Mouse (Mus musculus) limb, embryonic 14.5 days (tissue): ENCODE measurements around the gene Tiprl. TPM values are rescaled to one million over a fixed set of nuclear protein-coding genes. Genes with fewer than 3 reads are reported as not detected.

ENCODE experiments used
- ATAC-seq: fragments of 200-750 bp; cut with Nextera tagmentation; 2 replicates; pipeline ENCODE4 v1.8.0; 2017; ENCODE audit warnings: low read depth, moderate number of reproducible peaks, moderate TSS enrichment; ENCODE audit not compliant: low FRiP score
- DNase-seq: peaks from one replicate; pipeline ENCODE4 v3.0.0-alpha.2; 2015; ENCODE audit warnings: low spot score
- H3K27ac ChIP-seq: fragments of 300-500 bp; sonication (generic); replicated peaks from 2 replicates; pipeline ENCODE4 v1.5.1; 2014; ENCODE audit warnings: low read depth, mild to moderate bottlenecking, low read length, moderate library complexity, mixed read lengths
- H3K27me3 ChIP-seq: fragments of 300-500 bp; sonication (generic); 2 replicates; pipeline ENCODE4 v1.6.1; 2014; ENCODE audit warnings: low read length, mixed read lengths; ENCODE audit not compliant: control insufficient read depth, insufficient read depth
- H3K36me3 ChIP-seq: fragments of 300-500 bp; sonication (generic); 2 replicates; pipeline ENCODE4 v1.6.1; 2014; ENCODE audit warnings: mild to moderate bottlenecking, low read length, moderate library complexity, mixed read lengths; ENCODE audit not compliant: control insufficient read depth, insufficient read depth
- H3K4me1 ChIP-seq: fragments of 300-500 bp; sonication (generic); 2 replicates; pipeline ENCODE4 v1.6.1; 2014; ENCODE audit warnings: antibody characterized with exemption, low read length, mixed read lengths; ENCODE audit not compliant: control insufficient read depth, insufficient read depth
- H3K4me2 ChIP-seq: fragments of 300-500 bp; sonication (generic); replicated peaks from 2 replicates; pipeline ENCODE4 v1.6.1; 2014; ENCODE audit warnings: low read depth, mild to moderate bottlenecking, low read length, moderate library complexity; ENCODE audit not compliant: severe bottlenecking
- H3K4me3 ChIP-seq: fragments of 300-500 bp; sonication (generic); replicated peaks from 2 replicates; pipeline ENCODE4 v1.5.1; 2014; ENCODE audit warnings: low read length
- H3K9ac ChIP-seq: fragments of 300-500 bp; sonication (generic); 2 replicates; pipeline ENCODE4 v1.6.1; 2014; ENCODE audit warnings: mild to moderate bottlenecking, low read depth, low read length, moderate library complexity; ENCODE audit not compliant: severe bottlenecking
- H3K9me3 ChIP-seq: fragments of 300-500 bp; sonication (generic); 2 replicates; pipeline ENCODE4 v1.6.1; 2016; ENCODE audit warnings: low read length; ENCODE audit not compliant: control insufficient read depth
- POLR2A ChIP-seq: fragments of 200-500 bp; IDR thresholded peaks from 2 replicates; pipeline ENCODE4 v1.8.0; 2012; ENCODE audit warnings: inconsistent platforms, mild to moderate bottlenecking, moderate library complexity, borderline replicate concordance; ENCODE audit not compliant: insufficient read depth, insufficient read length; ENCODE audit errors: extremely low read depth
- WGBS: fragments of 180-500 bp; shearing (Covaris S2); extraction: QIAGEN DNeasy Blood & Tissue Kit; methylation state at CpG from one replicate; pipeline ENCODE4 v1.1.7; 2014; 5-methylcytosine and 5-hydroxymethylcytosine counted together
- polyA plus RNA-seq, 2 experiments: library from polyadenylated mRNA; depleted of rRNA in 1 of 2; stranded (reverse) in 1 of 2; unstranded in 1 of 2; fragments of >200 nt; fragmentation: Nextera tagmentation in 1 of 2; extraction: Ambion mirVana in 1 of 2; gene quantifications; 2 replicates each; pipeline versions ENCODE4 v1.2.1 to v1.2.3; 2012 to 2014

Gene Tiprl
- polyA plus RNA-seq, 2 experiments, result 52.4 to 84.9 TPM

- no peak for ATAC-seq
- H3K36me3 ChIP-seq, result no peaks in the 10 kb centered on the region
- no peaks in the 10 kb centered on the region for H3K27me3 ChIP-seq
- H3K4me1 ChIP-seq, result peaks cover 13% of the 10 kb centered on the region
- H3K9me3 ChIP-seq, result no peaks in the 10 kb centered on the region
- WGBS, result 72% methylated on average over 3 of the region's 3 CpGs
- TF ChIP-seq POLR2A, result no peak
- no peak overlapping the region for H3K4me3 ChIP-seq
- H3K4me2 ChIP-seq, result no peak overlapping the region
- DNase-seq, result no peak
- no peak overlapping the region for H3K27ac ChIP-seq
- no peak overlapping the region for H3K9ac ChIP-seq
Measured at GRCm38 (mm10) chr1:165197875-165198274, 38.9 kb downstream of the Tiprl start.

- no peak overlapping the region for H3K9ac ChIP-seq
- ATAC-seq (no peak), DNase-seq (no peak)
- no peaks in the 10 kb centered on the region for H3K36me3 ChIP-seq
- H3K4me1 ChIP-seq, result peaks cover 15% of the 10 kb centered on the region
- H3K9me3 ChIP-seq, result no peaks in the 10 kb centered on the region
- WGBS, result 66% methylated on average over 3 of the region's 3 CpGs
- no peak for TF ChIP-seq POLR2A
- H3K4me2 ChIP-seq, result no peak overlapping the region
- H3K27me3 ChIP-seq, result no peaks in the 10 kb centered on the region
- no peak overlapping the region for H3K27ac ChIP-seq
- no peak overlapping the region for H3K4me3 ChIP-seq
Measured at GRCm38 (mm10) chr1:165195396-165195960, 41.3 kb downstream of the Tiprl start.

DNA sequence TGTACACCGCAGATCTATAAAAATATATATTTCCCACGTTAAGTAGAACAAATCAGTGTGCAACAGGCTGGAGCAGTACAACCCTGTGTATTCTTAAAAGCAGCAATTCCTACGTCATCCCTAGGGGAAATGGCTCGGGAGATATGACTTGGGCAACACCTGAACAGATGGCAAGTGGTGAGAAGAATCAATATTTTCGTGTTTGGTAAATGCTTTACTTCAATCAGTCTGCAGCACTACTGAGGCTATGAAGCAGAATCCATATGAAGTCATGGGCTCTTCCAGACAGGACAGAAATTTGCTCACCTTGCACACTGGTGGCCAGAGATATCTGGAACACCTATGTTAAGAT is 42.2 kb downstream of the Tiprl start:
- no peak for DNase-seq
- Histone ChIP-seq H3K9ac (peak overlapping the region; percentile 68), H3K27ac (no peak overlapping the region), H3K36me3 (no peaks in the 10 kb centered on the region), H3K4me1 (peaks cover 15% of the 10 kb centered on the region), H3K4me3 (peak overlapping the region; percentile 72), H3K4me2 (peak overlapping the region; percentile 80), H3K9me3 (no peaks in the 10 kb centered on the region), H3K27me3 (no peaks in the 10 kb centered on the region)
- ATAC-seq, result no peak
- WGBS, result 11% methylated on average over 5 of the region's 5 CpGs
- no peak for TF ChIP-seq POLR2A

DNA sequence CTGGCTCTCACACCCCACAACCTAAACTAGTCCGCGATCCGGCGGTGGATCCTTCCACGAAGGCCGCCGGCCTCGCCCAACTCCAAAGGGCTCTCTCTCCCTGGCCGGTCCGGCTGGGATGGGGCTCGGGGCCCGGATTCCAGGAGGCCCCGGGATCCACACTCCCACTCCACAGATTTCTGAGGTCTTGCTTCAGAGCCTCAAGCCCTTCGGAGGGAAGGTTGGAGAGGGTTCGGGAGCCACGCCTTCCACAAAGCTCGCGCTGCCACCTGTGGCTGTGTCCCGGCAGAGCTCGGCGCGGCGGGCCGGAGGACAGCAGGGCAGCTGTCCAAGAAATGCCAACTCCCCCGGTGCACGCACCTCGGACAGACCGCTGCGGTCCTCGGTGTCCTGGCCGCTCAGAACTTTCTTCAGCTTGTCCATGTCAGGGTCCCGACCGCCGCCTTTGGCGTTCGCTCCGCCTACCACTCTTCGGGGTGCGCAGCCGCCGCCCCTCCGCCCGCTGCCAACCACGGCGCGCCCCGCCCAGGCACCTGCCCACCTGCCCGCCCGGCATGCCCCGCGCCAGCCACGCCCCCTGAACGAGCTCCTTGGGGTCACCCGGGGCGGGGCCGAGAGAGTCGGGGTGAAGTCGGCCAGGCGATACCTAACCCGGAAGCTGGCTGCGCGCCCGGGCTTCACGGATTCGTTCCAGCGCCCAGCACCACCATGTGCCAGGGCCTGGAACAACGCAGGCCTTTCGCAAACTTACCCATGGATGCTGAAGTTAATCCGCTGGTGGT is 42.7 kb downstream of the Tiprl start, which contains the start of gene Sft2d2:
Gene Sft2d2, minus strand, starts transcription at position 559 of the 782 bp plus-strand sequence.
- ATAC-seq, result peak; percentile 87
- peak within 1 kb of the TSS; percentile 72 for H3K4me3 ChIP-seq
- no peak for TF ChIP-seq POLR2A
- H3K36me3 ChIP-seq, result no peaks in the 10 kb centered on the region
- H3K4me1 ChIP-seq, result peaks cover 15% of the 10 kb centered on the region
- no peaks in the 10 kb centered on the region for H3K27me3 ChIP-seq
- under 1% methylated on average over 55 of the region's 69 CpGs for WGBS
- peak; percentile 87 for DNase-seq
- peak within 1 kb of the TSS; percentile 80 for H3K4me2 ChIP-seq
- H3K27ac ChIP-seq, result peak within 1 kb of the TSS; percentile 43
- H3K9me3 ChIP-seq, result no peaks in the 10 kb centered on the region
- H3K9ac ChIP-seq, result peak within 1 kb of the TSS; percentile 68

- Histone ChIP-seq H3K27ac (peak overlapping the region; percentile 43), H3K4me1 (peaks cover 15% of the 10 kb centered on the region), H3K27me3 (no peaks in the 10 kb centered on the region), H3K9me3 (no peaks in the 10 kb centered on the region), H3K4me2 (peak overlapping the region; percentile 80), H3K4me3 (peak overlapping the region; percentile 72), H3K36me3 (no peaks in the 10 kb centered on the region), H3K9ac (peak overlapping the region; percentile 68)
- ATAC-seq (no peak), DNase-seq (no peak)
- WGBS, result 10% methylated on average over 7 of the region's 7 CpGs
- TF ChIP-seq POLR2A, result no peak
Measured at GRCm38 (mm10) chr1:165193426-165193825, 43.4 kb downstream of the Tiprl start.
